Mouse (Mus musculus) liver, embryonic 14.5 days (tissue): ENCODE results near the gene Fahd2a. TPM values are rescaled to one million over a fixed set of nuclear protein-coding genes. Genes with fewer than 3 reads are reported as not detected.

Source experiments
- ATAC-seq: fragments of 200-750 bp; cut with Nextera tagmentation; 2 replicates; pipeline ENCODE4 v1.8.0; 2017; ENCODE audit warnings: moderate number of reproducible peaks, mild to moderate bottlenecking, moderate library complexity; ENCODE audit not compliant: insufficient read depth
- DNase-seq, 3 experiments: peaks; one replicate each; pipeline ENCODE4 v3.0.0-alpha.2; 2012 to 2013; ENCODE audit warnings: low read depth in 3 of 3, low spot score in 3 of 3
- H3K27ac ChIP-seq: fragments of 300-500 bp; sonication (generic); 2 replicates; pipeline ENCODE4 v1.5.1; 2014; ENCODE audit warnings: moderate library complexity, mild to moderate bottlenecking, control low read depth, inconsistent platforms
- H3K27me3 ChIP-seq: fragments of 300-500 bp; sonication (generic); 2 replicates; pipeline ENCODE4 v1.6.1; 2014; ENCODE audit warnings: mild to moderate bottlenecking, low read length, moderate library complexity; ENCODE audit not compliant: control insufficient read depth, insufficient read depth
- H3K36me3 ChIP-seq: fragments of 300-500 bp; sonication (generic); replicated peaks from 2 replicates; pipeline ENCODE4 v1.6.1; 2014; ENCODE audit warnings: low read depth; ENCODE audit not compliant: control insufficient read depth, insufficient read depth
- H3K4me1 ChIP-seq, 2 experiments: fragments of 200-500 bp in 1 of 2; fragments of 300-500 bp in 1 of 2; sonication (generic) in 1 of 2; replicated peaks; 2 replicates each; pipeline ENCODE4 v1.6.1; 2012 to 2014; ENCODE audit warnings: antibody characterized with exemption in 1 of 2, inconsistent platforms in 1 of 2, low read length in 1 of 2; ENCODE audit not compliant: control insufficient read depth in 2 of 2, insufficient read depth in 2 of 2
- H3K4me2 ChIP-seq: fragments of 300-500 bp; sonication (generic); 2 replicates; pipeline ENCODE4 v1.6.1; 2014; ENCODE audit warnings: low read depth, mild to moderate bottlenecking, control low read depth, moderate library complexity
- H3K4me3 ChIP-seq, 2 experiments: fragments of 200-500 bp in 1 of 2; fragments of 300-500 bp in 1 of 2; sonication (generic) in 1 of 2; 2 replicates each; pipeline ENCODE4 v1.5.1; 2012 to 2014; ENCODE audit warnings: low read depth in 2 of 2, low read length in 2 of 2, mild to moderate bottlenecking in 2 of 2, control low read depth in 1 of 2, inconsistent platforms in 1 of 2, moderate library complexity in 1 of 2; ENCODE audit not compliant: insufficient read depth in 1 of 2
- H3K9ac ChIP-seq: fragments of 300-500 bp; sonication (generic); replicated peaks from 2 replicates; pipeline ENCODE4 v1.6.1; 2014; ENCODE audit warnings: mild to moderate bottlenecking, control low read depth, moderate library complexity
- H3K9me3 ChIP-seq: fragments of 300-500 bp; sonication (generic); 2 replicates; pipeline ENCODE4 v1.6.1; 2016; ENCODE audit warnings: low read length, mixed read lengths; ENCODE audit not compliant: control insufficient read depth
- CTCF ChIP-seq: IDR thresholded peaks from 2 replicates; pipeline ENCODE4 v1.5.1; 2016; ENCODE audit warnings: antibody characterized with exemption, low read depth, control low read depth
- EP300 ChIP-seq: IDR thresholded peaks from 2 replicates; pipeline ENCODE4 v1.6.1; 2016; ENCODE audit warnings: antibody characterized with exemption, low read depth
- WGBS: fragments of 180-500 bp; shearing (Covaris S2); extraction: QIAGEN DNeasy Blood & Tissue Kit; methylation state at CpG from one replicate; pipeline ENCODE4 v1.1.7; 2014; ENCODE audit not compliant: insufficient replicate concordance; 5-methylcytosine and 5-hydroxymethylcytosine counted together
- polyA plus RNA-seq, 2 experiments: library from polyadenylated mRNA; depleted of rRNA in 1 of 2; stranded (reverse) in 1 of 2; unstranded in 1 of 2; fragments of >200 nt; fragmentation: Nextera tagmentation in 1 of 2; extraction: Ambion mirVana in 1 of 2; gene quantifications; 2 replicates each; pipeline versions ENCODE4 v1.2.1 to v1.2.3; 2012 to 2014

The Fahd2a gene
- polyA plus RNA-seq, 2 experiments, result 7.9 to 20.0 TPM

- H3K9ac ChIP-seq, result no peak overlapping the region
- H3K36me3 ChIP-seq, result no peaks in the 10 kb centered on the region
- no peaks in the 10 kb centered on the region for H3K9me3 ChIP-seq
- no peak overlapping the region for H3K27ac ChIP-seq
- ATAC-seq (peak; percentile 55), DNase-seq (no peak)
- 70% methylated on average over 7 of the region's 7 CpGs for WGBS
- H3K27me3 ChIP-seq, result no peaks in the 10 kb centered on the region
- no peak overlapping the region for H3K4me2 ChIP-seq
- no peak overlapping the region for H3K4me3 ChIP-seq
- TF ChIP-seq EP300 (no peak), CTCF (no peak)
- H3K4me1 ChIP-seq, result peaks cover 0 to 5% of the 10 kb centered on the region in 2 experiments; a peak in 1 of 4 replicates
Observed at GRCm38 (mm10) chr2:127398738-127399137, 45.6 kb downstream of the Fahd2a start.

DNA sequence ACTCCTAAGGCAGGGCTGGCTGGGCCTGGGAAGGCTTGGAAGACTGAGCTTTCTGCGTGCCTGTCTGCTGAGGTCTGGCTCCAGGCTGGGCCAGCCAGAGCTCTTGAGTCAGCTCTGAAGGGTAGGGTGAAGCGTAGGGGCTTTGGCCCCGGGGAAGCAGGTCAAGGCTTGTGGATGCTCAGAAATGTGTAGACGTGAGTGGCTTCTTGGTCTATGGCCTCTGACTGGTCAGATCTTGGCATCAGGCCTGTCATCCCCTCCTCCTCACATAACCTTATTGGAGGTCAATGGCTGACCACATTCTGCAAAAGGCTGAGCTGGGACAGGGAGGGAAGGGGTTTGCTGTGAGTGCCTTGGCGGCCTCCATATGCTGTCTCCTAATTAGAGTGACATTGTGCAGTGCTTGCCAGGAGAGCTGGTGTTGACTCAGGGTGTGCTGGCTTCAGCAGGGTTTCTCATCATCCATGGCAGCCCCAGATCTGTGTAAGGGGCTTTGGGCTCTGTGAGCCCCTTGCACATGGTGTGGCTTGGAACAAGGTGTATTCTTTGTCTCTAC, 49.7 kb downstream of the Fahd2a start:
- H3K27me3 ChIP-seq, result no peaks in the 10 kb centered on the region
- H3K9ac ChIP-seq, result no peak overlapping the region
- peaks cover 0 to 8% of the 10 kb centered on the region in 2 experiments; a peak in 1 of 4 replicates for H3K4me1 ChIP-seq
- peak; percentile 13; the same call in 1 of the 2 replicates for ATAC-seq
- no peak overlapping the region for H3K4me2 ChIP-seq
- H3K36me3 ChIP-seq, result no peaks in the 10 kb centered on the region
- no peak for TF ChIP-seq EP300
- no peak for TF ChIP-seq CTCF
- H3K9me3 ChIP-seq, result no peaks in the 10 kb centered on the region
- 68% methylated on average over 5 of the region's 5 CpGs for WGBS
- H3K27ac ChIP-seq, result no peak overlapping the region
- H3K4me3 ChIP-seq, result no peak overlapping the region
- DNase-seq, result no peak

GRCm38 (mm10) chr2:127391323-127391722, 53.0 kb downstream of the Fahd2a start:
- ATAC-seq, result no peak

GRCm38 (mm10) chr2:127390846-127391245, 53.5 kb downstream of the Fahd2a start:
- WGBS, result 58% methylated on average over 4 of the region's 4 CpGs
- no peaks in the 10 kb centered on the region for H3K27me3 ChIP-seq
- no peak overlapping the region for H3K27ac ChIP-seq
- no peaks in the 10 kb centered on the region for H3K9me3 ChIP-seq
- no peak overlapping the region for H3K4me3 ChIP-seq
- H3K4me1 ChIP-seq, result 0 out of 4 replicates have a peak, but pooled peaks cover 0 to 2% of the 10 kb centered on the region in 2 experiments
- no peak for TF ChIP-seq EP300
- no peak for TF ChIP-seq CTCF
- H3K36me3 ChIP-seq, result no peaks in the 10 kb centered on the region
- no peak for DNase-seq
- no peak for ATAC-seq
- H3K9ac ChIP-seq, result no peak overlapping the region
- H3K4me2 ChIP-seq, result no peak overlapping the region

More at GRCm38 (mm10) chr2:127391323-127391722, 53.0 kb downstream of the Fahd2a start:
- Histone ChIP-seq H3K36me3 (no peaks in the 10 kb centered on the region), H3K4me2 (no peak overlapping the region), H3K9me3 (no peaks in the 10 kb centered on the region), H3K27ac (no peak overlapping the region), H3K4me1 (0 out of 4 replicates have a peak, but pooled peaks cover 0 to 2% of the 10 kb centered on the region in 2 experiments), H3K9ac (no peak overlapping the region), H3K4me3 (no peak overlapping the region), H3K27me3 (no peaks in the 10 kb centered on the region)
- no peak for TF ChIP-seq CTCF
- no peak for TF ChIP-seq EP300
- WGBS, result 28% methylated on average over 3 of the region's 3 CpGs
- no peak for DNase-seq

DNA sequence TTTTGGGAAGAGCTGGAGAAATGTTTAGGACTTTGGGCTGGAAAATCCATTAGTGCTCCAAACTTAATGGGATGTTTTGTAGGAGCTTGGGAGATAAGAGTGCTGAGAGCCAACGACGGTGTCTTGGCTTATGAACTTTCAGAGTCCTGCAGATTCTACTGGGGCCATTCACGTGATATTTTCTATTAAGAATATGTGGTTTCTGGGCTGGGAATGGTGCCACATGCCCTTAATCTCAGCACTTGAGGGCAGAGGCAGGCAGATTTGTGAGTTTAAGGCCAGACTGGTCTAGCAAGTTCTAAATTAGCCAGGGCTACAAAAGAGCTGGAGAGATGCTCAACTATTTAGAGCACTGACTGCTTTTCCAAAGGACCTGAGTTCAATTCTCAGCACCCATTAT, 54.0 kb downstream of the Fahd2a start:
- H3K36me3 ChIP-seq, result no peaks in the 10 kb centered on the region
- H3K27me3 ChIP-seq, result no peaks in the 10 kb centered on the region
- DNase-seq (no peak), ATAC-seq (no peak)
- WGBS, result 66% methylated on average over 3 of the region's 3 CpGs
- no peak overlapping the region for H3K27ac ChIP-seq
- no peak overlapping the region for H3K4me3 ChIP-seq
- no peak overlapping the region for H3K4me2 ChIP-seq
- no peaks in the 10 kb centered on the region for H3K9me3 ChIP-seq
- TF ChIP-seq EP300, result no peak
- no peak for TF ChIP-seq CTCF
- no peak overlapping the region for H3K9ac ChIP-seq
- H3K4me1 ChIP-seq, result 0 out of 4 replicates have a peak, but pooled peaks cover 0 to 2% of the 10 kb centered on the region in 2 experiments
